Mouse (Mus musculus): ENCODE measurements at regions not wholly inside any gene's neighbourhood (a gene's known extent, or its start where the extent isn't known, plus 50 kb on each side); places are given as distances from the start of the nearest gene placed in this dataset.

DNA sequence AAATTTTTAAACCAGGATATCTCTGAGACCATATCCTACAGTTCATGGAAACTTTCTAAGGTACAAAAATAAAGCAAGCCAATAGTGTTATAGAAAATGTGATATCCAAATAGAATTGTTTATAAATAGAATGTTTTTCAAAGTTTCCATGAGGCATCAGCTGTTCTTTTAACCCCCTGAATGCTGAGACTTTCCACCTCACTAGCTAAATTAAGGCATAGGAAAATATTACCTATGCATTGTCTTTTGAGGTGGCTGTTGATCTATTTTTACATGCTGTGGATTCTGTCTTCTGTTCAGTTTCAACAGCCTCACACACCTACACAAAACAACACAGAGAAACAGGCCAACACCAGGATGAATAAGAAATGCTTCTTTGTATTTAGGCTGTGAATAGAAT is 265.6 kb downstream of the Kcnj2 start:
- TF ChIP-seq EP300 (IDR thresholded peaks at IDR 0.05; ENCODE audit: low read depth) (no peak), CTCF (IDR thresholded peaks at IDR 0.05; ENCODE audit: low read depth) (no peak)
